ENCODE assay signal across 11 mouse cellular contexts in the genomic region with DNA sequence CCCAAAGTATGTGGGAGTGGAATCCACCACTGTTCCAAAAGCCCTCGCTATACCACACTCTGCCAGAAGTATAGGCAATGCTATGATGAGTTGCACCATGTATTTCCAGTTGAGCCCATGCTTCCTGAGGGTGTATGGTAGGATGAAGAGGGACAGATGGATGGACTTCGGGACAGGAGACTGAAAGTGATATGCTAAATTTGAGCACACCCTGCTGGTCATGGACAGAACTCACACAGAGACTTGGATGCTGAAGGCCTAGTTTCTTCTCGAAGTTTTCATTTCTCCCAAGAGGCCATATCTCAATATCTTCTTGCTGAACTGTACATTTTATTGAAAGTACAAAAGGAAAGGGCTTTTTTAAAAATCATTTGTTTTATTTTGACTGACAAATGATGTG.
"Had no signal": no experiment of that assay in that cellular context is flagged by ENCODE, and none has a peak within 500 bp of the region (broad histone marks: within the 10 kb centered on the region; RNA-seq: fewer than 3 reads in every experiment).

No protein-coding gene starts in this region.

- H3K27me3 ChIP-seq: kidney, embryonic 15.5 days; limb, embryonic 13.5 days; lung, embryonic 15.5 days; midbrain, embryonic 12.5 days; neural tube, embryonic 13.5 days had no signal

- ATAC-seq: midbrain, embryonic 16.5 days had no signal

- H3K9me3 ChIP-seq: kidney, embryonic 15.5 days; limb, embryonic 13.5 days; lung, embryonic 15.5 days; midbrain, embryonic 12.5 days; neural tube, embryonic 13.5 days had no signal

- DNase-seq: kidney, adult 2 months; kidney, postnatal 14 days; lung, postnatal 14 days; right cerebral cortex, postnatal 25 days had no signal

- H3K9ac ChIP-seq: kidney, embryonic 15.5 days; limb, embryonic 13.5 days; lung, embryonic 15.5 days; midbrain, embryonic 12.5 days; neural tube, embryonic 13.5 days had no signal

- H3K4me1 ChIP-seq: kidney, embryonic 15.5 days; limb, embryonic 13.5 days; lung, embryonic 15.5 days; midbrain, embryonic 12.5 days; neural tube, embryonic 13.5 days had no signal

- H3K27ac ChIP-seq: kidney, embryonic 15.5 days; limb, embryonic 13.5 days; lung, embryonic 15.5 days; midbrain, embryonic 12.5 days; neural tube, embryonic 13.5 days had no signal

- H3K36me3 ChIP-seq: kidney, embryonic 15.5 days; limb, embryonic 13.5 days; lung, embryonic 15.5 days; midbrain, embryonic 12.5 days; neural tube, embryonic 13.5 days had no signal

- H3K4me3 ChIP-seq: kidney, embryonic 15.5 days; limb, embryonic 13.5 days; lung, embryonic 15.5 days; midbrain, embryonic 12.5 days; neural tube, embryonic 13.5 days had no signal

- H3K4me2 ChIP-seq: kidney, embryonic 15.5 days; limb, embryonic 13.5 days; liver, embryonic 11.5 days; lung, embryonic 15.5 days; midbrain, embryonic 12.5 days; neural tube, embryonic 13.5 days had no signal
